Mouse (Mus musculus) ES-Bruce4 (cell line): ENCODE data around the gene Cacna1d.

Experiments
- CTCF ChIP-seq: IDR thresholded peaks from one replicate; pipeline ENCODE4 v1.8.1; 2011; ENCODE audit warnings: low read depth, low read length
- EP300 ChIP-seq: IDR thresholded peaks from 2 replicates; pipeline ENCODE4 v1.6.1; 2011; ENCODE audit warnings: low read depth, low read length; ENCODE audit not compliant: insufficient read depth
- POLR2A ChIP-seq: IDR thresholded peaks from one replicate; pipeline ENCODE4 v1.8.1; 2011; ENCODE audit warnings: low read length; ENCODE audit not compliant: insufficient read depth

- no peak for TF ChIP-seq POLR2A
- TF ChIP-seq CTCF, result no peak
- no peak for TF ChIP-seq EP300
Measured at GRCm38 (mm10) chr14:30184013-30184412, 307.2 kb downstream of the Cacna1d start.
